Mouse (Mus musculus): ENCODE measurements at regions not wholly inside any gene's neighbourhood (a gene's known extent, or its start where the extent isn't known, plus 50 kb on each side); places are given as distances from the start of the nearest gene placed in this dataset.

DNA sequence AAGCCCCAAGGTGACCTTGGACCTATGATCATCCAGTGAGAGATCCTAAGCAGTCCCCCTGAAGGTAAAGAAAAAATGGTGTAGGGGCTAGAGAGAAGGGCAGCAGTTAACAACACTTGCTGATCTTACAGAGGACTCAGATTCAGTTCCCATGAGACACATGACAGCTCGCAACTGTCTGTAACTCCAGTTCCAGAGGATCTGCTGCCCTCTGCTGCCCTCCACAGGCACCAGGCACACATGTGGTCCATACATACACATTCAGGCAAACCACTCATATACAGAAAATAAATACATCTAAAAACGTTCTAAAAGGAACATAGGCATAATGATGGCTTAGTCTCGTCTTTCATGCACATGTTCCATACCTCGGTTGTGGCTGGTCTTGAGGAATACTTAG is 81.2 kb downstream of the Klf4 start:
- Histone ChIP-seq H3K27ac (ENCODE audit: low read length) (no peak overlapping the region), H3K4me1 (ENCODE audit: control insufficient read depth, insufficient read depth, low read length) (no peaks in the 10 kb centered on the region)
- no peak for ATAC-seq

DNA sequence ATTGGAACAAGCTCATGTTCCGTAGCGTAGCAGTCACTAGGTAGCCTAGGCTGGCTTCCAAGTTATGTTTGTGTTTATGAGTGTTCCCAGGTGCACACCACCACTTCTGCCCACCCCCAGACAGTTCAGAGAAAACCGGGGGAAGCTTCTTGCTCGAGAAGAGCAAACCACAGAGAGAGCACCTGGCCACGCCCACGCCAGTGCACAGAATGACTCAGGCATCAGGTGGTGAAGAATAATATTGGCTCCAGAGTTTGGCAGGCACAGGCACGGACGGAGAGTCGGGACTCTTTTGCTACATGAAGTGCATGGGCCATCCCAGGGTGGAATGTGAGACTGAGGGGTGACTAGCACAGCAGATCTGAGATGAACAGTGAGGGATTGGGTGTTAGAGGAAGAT is 88.8 kb downstream of the Klf4 start:
- H3K4me2 ChIP-seq (ENCODE audit: low read depth, low read length) = no peak overlapping the region
- 79% methylated on average over 9 of the region's 9 CpGs for WGBS
- no peak overlapping the region for H3K27ac ChIP-seq (ENCODE audit: low read length)
- H3K36me3 ChIP-seq (ENCODE audit: control insufficient read depth, insufficient read depth, low read length) = no peaks in the 10 kb centered on the region
- H3K9me3 ChIP-seq (ENCODE audit: control insufficient read depth, low read length) = no peaks in the 10 kb centered on the region
- no peak overlapping the region for H3K9ac ChIP-seq (ENCODE audit: low read depth, low read length)
- H3K4me3 ChIP-seq (ENCODE audit: low read length) = no peak overlapping the region
- H3K27me3 ChIP-seq (replicated peaks; ENCODE audit: control insufficient read depth, insufficient read depth, low read length) = no peaks in the 10 kb centered on the region
- no peaks in the 10 kb centered on the region for H3K4me1 ChIP-seq (ENCODE audit: control insufficient read depth, insufficient read depth, low read length)
- no peak for ATAC-seq

More for the DNA sequence above, 81.2 kb downstream of the Klf4 start:
- H3K9me3 ChIP-seq (ENCODE audit: control insufficient read depth, low read length) = no peaks in the 10 kb centered on the region
- no peak overlapping the region for H3K4me2 ChIP-seq (ENCODE audit: low read depth, low read length)
- no peaks in the 10 kb centered on the region for H3K36me3 ChIP-seq (ENCODE audit: control insufficient read depth, insufficient read depth, low read length)
- no peak overlapping the region for H3K9ac ChIP-seq (ENCODE audit: low read depth, low read length)
- 73% methylated on average over 4 of the region's 4 CpGs for WGBS
- no peaks in the 10 kb centered on the region for H3K27me3 ChIP-seq (replicated peaks; ENCODE audit: control insufficient read depth, insufficient read depth, low read length)
- H3K4me3 ChIP-seq (ENCODE audit: low read length) = no peak overlapping the region

DNA sequence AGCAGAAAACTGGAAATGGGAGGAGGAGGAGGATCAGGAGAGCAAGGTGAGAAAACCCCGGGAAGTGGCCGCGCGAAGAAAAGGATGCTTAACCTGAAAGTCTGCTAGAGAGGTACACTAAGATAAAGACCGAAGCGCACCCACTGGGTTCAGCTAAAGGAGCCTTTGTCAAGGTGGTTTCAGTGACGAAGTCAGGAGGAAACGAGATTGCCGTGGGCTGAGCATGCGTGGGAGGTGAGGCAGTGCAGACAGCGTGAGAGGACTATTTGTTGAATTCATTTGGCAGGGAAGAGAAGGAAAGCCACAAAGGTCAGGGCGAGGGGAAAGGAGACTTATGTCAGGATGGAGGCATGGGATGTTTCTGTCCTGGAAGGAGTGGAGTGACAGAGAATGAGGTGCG is 90.2 kb downstream of the Klf4 start:
- Histone ChIP-seq H3K27ac (ENCODE audit: low read length) (no peak overlapping the region), H3K9ac (ENCODE audit: low read depth, low read length) (no peak overlapping the region), H3K9me3 (ENCODE audit: control insufficient read depth, low read length) (no peaks in the 10 kb centered on the region), H3K27me3 (replicated peaks; ENCODE audit: control insufficient read depth, insufficient read depth, low read length) (no peaks in the 10 kb centered on the region), H3K36me3 (ENCODE audit: control insufficient read depth, insufficient read depth, low read length) (no peaks in the 10 kb centered on the region), H3K4me2 (ENCODE audit: low read depth, low read length) (no peak overlapping the region), H3K4me1 (ENCODE audit: control insufficient read depth, insufficient read depth, low read length) (no peaks in the 10 kb centered on the region), H3K4me3 (ENCODE audit: low read length) (no peak overlapping the region)
- 72% methylated on average over 13 of the region's 13 CpGs for WGBS
- ATAC-seq = no peak

Data from intestine, embryonic 16.5 days (tissue).